Comparison of ENCODE assay signal across 22 mouse cellular contexts in genomic region chr9:64752575-64752974, GRCm38 (mm10). TPM values are rescaled to one million over a fixed set of nuclear protein-coding genes. Genes with fewer than 3 reads are reported as not detected.
DNase-seq lines count a peak whose midpoint lies in the region; TF ChIP-seq lines count a peak whose summit lies in the region.
"Had no signal": no experiment of that assay in that cellular context is flagged by ENCODE, and none has a peak within 500 bp of the region (broad histone marks: within the 10 kb centered on the region; RNA-seq: fewer than 3 reads in every experiment).

No protein-coding gene starts in this region.

- intact Hi-C loops in left cerebral cortex, postnatal 36 days (cut with DNase I) = no loop called here

- no peaks in the 10 kb centered on the region for H3K9me3 ChIP-seq in CH12.LX (replicated peaks; ENCODE audit: low read length)
- H3K9me3 ChIP-seq in MEL (replicated peaks; ENCODE audit: insufficient read depth, low read length) = no peaks in the 10 kb centered on the region
- H3K9me3 ChIP-seq: embryonic facial prominence, embryonic 13.5 days; embryonic facial prominence, embryonic 15.5 days; forebrain, embryonic 10.5 days; forebrain, embryonic 12.5 days; G1E had no signal

- dilution Hi-C loops in CH12.LX (cut with MboI; ENCODE audit: extremely low pct_ligation_motif_present, extremely low pct_unique_long_range_greater_than_20kb, low sequenced_read_pairs) = no loop called here

- no peaks in the 10 kb centered on the region for H3K36me3 ChIP-seq in CH12.LX (replicated peaks in 1 of 2; ENCODE audit: control insufficient read depth in 1 of 2, insufficient read depth in 1 of 2, low read length in 1 of 2)
- peaks cover 0 to 3% of the 10 kb centered on the region in 2 experiments; a peak in 2 of 4 replicates for H3K36me3 ChIP-seq in MEL (ENCODE audit: control insufficient read depth in 1 of 2, insufficient read depth in 2 of 2, low read length in 2 of 2)
- H3K36me3 ChIP-seq: embryonic facial prominence, embryonic 13.5 days; embryonic facial prominence, embryonic 15.5 days; forebrain, embryonic 10.5 days; forebrain, embryonic 12.5 days; G1E had no signal

- no peaks in the 10 kb centered on the region for H3K27me3 ChIP-seq in CH12.LX (replicated peaks)
- H3K27me3 ChIP-seq in MEL (ENCODE audit: control insufficient read depth in 1 of 2, insufficient read depth in 2 of 2, low read length in 2 of 2) = no peaks in the 10 kb centered on the region
- H3K27me3 ChIP-seq: embryonic facial prominence, embryonic 13.5 days; embryonic facial prominence, embryonic 15.5 days; forebrain, embryonic 12.5 days had no signal

- H3K4me3 ChIP-seq in CH12.LX (replicated peaks in 1 of 3; ENCODE audit: low read depth in 2 of 3, low read length in 2 of 3, poor library complexity in 1 of 3) = no peak overlapping the region
- H3K4me3 ChIP-seq in MEL (ENCODE audit: control insufficient read depth in 1 of 2, insufficient read depth in 1 of 2, low read depth in 2 of 2, low read length in 2 of 2) = no peak overlapping the region
- H3K4me3 ChIP-seq: embryonic facial prominence, embryonic 13.5 days; embryonic facial prominence, embryonic 15.5 days; erythroblast, embryonic 14.5 days; forebrain, embryonic 10.5 days; forebrain, embryonic 12.5 days had no signal

- no peaks in the 10 kb centered on the region for H3K79me2 ChIP-seq in CH12.LX (replicated peaks; ENCODE audit: control insufficient read depth, extremely low read depth, insufficient read depth, poor library complexity, severe bottlenecking)
- H3K79me2 ChIP-seq in MEL (ENCODE audit: control insufficient read depth, insufficient read depth, low read length, poor library complexity) = no peaks in the 10 kb centered on the region

- no peak overlapping the region for H3K27ac ChIP-seq in CH12.LX (ENCODE audit: insufficient read depth, low read depth)
- no peak overlapping the region for H3K27ac ChIP-seq in MEL (ENCODE audit: control insufficient read depth, low read depth, low read length)
- H3K27ac ChIP-seq: embryonic facial prominence, embryonic 13.5 days; embryonic facial prominence, embryonic 15.5 days; forebrain, embryonic 10.5 days; forebrain, embryonic 12.5 days had no signal

- TF ChIP-seq CTCF in CH12.LX (conservative IDR thresholded peaks at IDR 0.05 in 1 of 2, IDR thresholded peaks at IDR 0.05 in 1 of 2; ENCODE audit: low read depth in 2 of 2, low read length in 2 of 2) = no peak
- no peak for TF ChIP-seq CTCF in MEL (IDR thresholded peaks at IDR 0.05 in 2 of 3, conservative IDR thresholded peaks at IDR 0.05 in 1 of 3; ENCODE audit: control insufficient read depth in 1 of 3, insufficient read depth in 1 of 3, low read depth in 2 of 3, low read length in 3 of 3, poor library complexity in 1 of 3, severe bottlenecking in 1 of 3)

- no peak for TF ChIP-seq EP300 in CH12.LX (IDR thresholded peaks at IDR 0.05; ENCODE audit: low read length)
- no peak for TF ChIP-seq EP300 in MEL (IDR thresholded peaks at IDR 0.05; ENCODE audit: low read depth in 1 of 2, low read length in 2 of 2)

- DNase-seq in 416B (ENCODE audit: low read depth) (peak; percentile 45), CH12.LX (ENCODE audit: extremely low read depth) (no peak), MEL (ENCODE audit: low read depth, low spot score) (no peak)
- no peak for DNase-seq in layer of hippocampus, postnatal 36 days
- DNase-seq in left cerebral cortex, postnatal 36 days (ENCODE audit: low spot score in 2 of 2) = no peak
- DNase-seq: adrenal gland, adult 2 months; adrenal gland, postnatal 10 days; adrenal gland, postnatal 25 days; B cell, adult 2 months; cerebellum, adult 11 months; cerebellum, adult 18-20 months; cerebellum, adult 8-10 months; cerebellum, adult 9-11 months; cerebellum, postnatal 14 days; cerebellum, postnatal 36 days; embryo, embryonic 11 days had no signal

- in situ Hi-C loops in CH12.LX (cut with MboI; ENCODE audit: low pct_ligation_motif_present, low pct_unique_long_range_greater_than_20kb, low sequenced_read_pairs) = no loop called here

- TF ChIP-seq RAD21 in CH12.LX (IDR thresholded peaks at IDR 0.05; ENCODE audit: low read depth, low read length) (no peak), MEL (IDR thresholded peaks at IDR 0.05; ENCODE audit: low read depth, low read length) (no peak)

- no peak overlapping the region for H3K4me2 ChIP-seq in CH12.LX (ENCODE audit: insufficient read depth, low read depth, poor library complexity, severe bottlenecking)
- H3K4me2 ChIP-seq: embryonic facial prominence, embryonic 13.5 days; embryonic facial prominence, embryonic 15.5 days; forebrain, embryonic 12.5 days had no signal

- H3K4me1 ChIP-seq in CH12.LX (ENCODE audit: control insufficient read depth in 1 of 2, insufficient read depth in 2 of 2) (no peaks in the 10 kb centered on the region; a peak in 2 of 4 replicates), MEL (ENCODE audit: control insufficient read depth in 1 of 2, insufficient read depth in 2 of 2, low read length in 2 of 2) (peaks cover 0 to 3% of the 10 kb centered on the region in 2 experiments; a peak in 2 of 4 replicates)
- H3K4me1 ChIP-seq: embryonic facial prominence, embryonic 13.5 days; embryonic facial prominence, embryonic 15.5 days; forebrain, embryonic 12.5 days had no signal

- H3K9ac ChIP-seq in CH12.LX (ENCODE audit: insufficient read depth, low read depth) (no peak overlapping the region), MEL (ENCODE audit: control insufficient read depth, low read depth, low read length, poor library complexity, severe bottlenecking) (no peak overlapping the region)
- H3K9ac ChIP-seq: embryonic facial prominence, embryonic 13.5 days; embryonic facial prominence, embryonic 15.5 days; forebrain, embryonic 12.5 days had no signal

- TF ChIP-seq POLR2A in CH12.LX (IDR thresholded peaks at IDR 0.05; ENCODE audit: low read depth, low read length) (no peak), MEL (IDR thresholded peaks at IDR 0.05; ENCODE audit: control insufficient read depth in 1 of 2, insufficient read depth in 1 of 2, low read depth in 1 of 2, low read length in 2 of 2, poor library complexity in 1 of 2) (no peak)

TF ChIP-seq in CH12.LX, 34 proteins besides CTCF, POLR2A, EP300 and RAD21:
- TF ChIP-seq PAX5 (IDR thresholded peaks at IDR 0.05; ENCODE audit: low read length) (no peak), MAFK (IDR thresholded peaks at IDR 0.05; ENCODE audit: insufficient replicate concordance, low read length) (0 out of 2 replicates have a peak, but pooled peaks have one; percentile 46)

TF ChIP-seq in MEL, 35 proteins besides CTCF, POLR2A, EP300 and RAD21:
- TF ChIP-seq CHD1 (IDR thresholded peaks at IDR 0.05; ENCODE audit: low read depth, low read length) (no peak), USF1 (IDR thresholded peaks at IDR 0.05; ENCODE audit: low read depth, low read length) (no peak), MAFK (IDR thresholded peaks at IDR 0.05; ENCODE audit: borderline replicate concordance, low read depth, low read length) (peak; percentile 50; the same call in 1 of the 2 replicates), ELF1 (IDR thresholded peaks at IDR 0.05; ENCODE audit: low read depth, low read length) (no peak), UBTF (IDR thresholded peaks at IDR 0.05; ENCODE audit: borderline replicate concordance, insufficient read depth, low read depth, low read length) (no peak)

RNA-seq across cellular contexts. Expression of gene Rab11a, which starts 15.0 kb away (rescaled TPM):
- total RNA-seq in CH12.LX (2012; rRNA removed) (86.0 and 109 TPM in 2 replicates), CH12.LX (2014; rRNA removed) (168 TPM in 2 replicates), MEL (2012; rRNA removed) (93.7 and 114 TPM in 2 replicates)
- polyA plus RNA-seq in CH12.LX (2012; ENCODE audit: insufficient read length, low read depth) (189 and 193 TPM in 2 replicates), MEL (2012; ENCODE audit: insufficient read depth in 1 of 2, insufficient read length in 2 of 2, low read depth in 1 of 2, low replicate concordance in 2 of 2, missing spikeins in 1 of 2) (100 to 1,000 TPM in 1 of 2 experiments, not detected in 1; 212 TPM)
- total RNA-seq in layer of hippocampus, postnatal 36 days (2021) = 100 to 1,000 TPM; 233 to 239 TPM
- 100 to 1,000 TPM; 216 to 234 TPM for total RNA-seq in left cerebral cortex, postnatal 36 days (2021)

RNA-seq across cellular contexts. Expression of gene Dennd4a, which starts 58.6 kb away (rescaled TPM):
- 24.0 and 37.1 TPM in 2 replicates for total RNA-seq in CH12.LX (2012; rRNA removed)
- total RNA-seq in CH12.LX (2014; rRNA removed) = 18.3 and 22.6 TPM in 2 replicates
- 35.8 and 41.1 TPM in 2 replicates for polyA plus RNA-seq in CH12.LX (2012; ENCODE audit: insufficient read length, low read depth)
- total RNA-seq in MEL (2012; rRNA removed) = 7.7 and 12.1 TPM in 2 replicates
- 10 to 100 TPM; 24.9 to 74.8 TPM for polyA plus RNA-seq in MEL (2012; ENCODE audit: insufficient read depth in 1 of 2, insufficient read length in 2 of 2, low read depth in 1 of 2, low replicate concordance in 2 of 2, missing spikeins in 1 of 2)
- total RNA-seq in layer of hippocampus, postnatal 36 days (2021) = 10 to 100 TPM; 41.4 to 41.7 TPM
- 10 to 100 TPM; 58.2 to 62.8 TPM for total RNA-seq in left cerebral cortex, postnatal 36 days (2021)
